Mouse (Mus musculus): ENCODE results near the gene Nkx2-1.
"Not testable (repeated sequence)": the region's sequence is repeated elsewhere in the genome, so short reads cannot be mapped to it uniquely, and the experiment has no call there.

Gene Nkx2-1

GRCm38 (mm10) chr12:56536884-56537265, at the start of gene Nkx2-1:
TSS of gene Nkx2-1 (minus strand) at chr12:56536908.
- DNase-seq (ENCODE audit: low read depth, low spot score) = no peak

DNA sequence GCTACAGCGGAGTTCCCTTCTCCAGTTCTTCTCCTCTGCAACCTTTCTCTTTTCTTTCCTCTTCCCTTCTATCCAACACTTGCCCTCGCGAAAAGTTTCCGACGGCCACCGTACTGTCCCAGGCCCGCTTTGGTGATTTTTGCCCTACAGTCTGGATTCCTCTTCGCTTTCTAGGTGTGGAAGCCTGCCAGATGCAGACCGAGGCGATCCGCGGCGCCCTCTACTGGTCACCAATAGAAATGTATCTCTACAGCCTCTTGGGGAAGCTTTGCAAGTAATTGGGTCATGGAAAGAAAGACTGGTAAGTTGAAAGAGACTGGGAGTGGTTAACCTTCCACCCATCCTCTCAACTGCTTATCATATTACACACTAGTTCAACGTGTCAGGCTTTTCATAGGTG, 4.4 kb upstream of the Nkx2-1 start:
- DNase-seq (ENCODE audit: low read depth, low spot score) = peak; percentile 79

DNA sequence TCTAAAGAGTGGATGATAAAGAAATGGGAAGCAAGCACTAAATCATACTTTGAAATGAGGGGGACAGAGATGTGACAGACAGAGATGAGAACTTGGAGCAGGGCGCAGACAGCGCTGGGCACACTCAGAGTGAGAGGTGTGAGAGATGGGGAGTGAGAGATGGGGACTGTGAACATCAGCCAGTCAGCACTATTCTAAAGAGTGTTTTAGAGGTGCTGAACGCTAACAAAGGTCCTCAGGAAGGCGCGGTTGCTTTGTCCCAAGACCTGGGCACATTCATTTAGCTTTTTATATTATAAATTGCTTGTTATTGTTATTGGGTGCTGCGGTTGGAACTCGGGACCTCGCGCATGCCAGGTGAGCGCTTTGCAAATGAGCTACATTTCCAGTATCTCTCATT, 3.9 kb upstream of the Nkx2-1 start:
- DNase-seq (ENCODE audit: low read depth, low spot score) = no peak

- no peak for DNase-seq (ENCODE audit: low read depth, low spot score)
These were observed 1.9 kb upstream of the Nkx2-1 start for GRCm38 (mm10) chr12:56538601-56539000.

DNA sequence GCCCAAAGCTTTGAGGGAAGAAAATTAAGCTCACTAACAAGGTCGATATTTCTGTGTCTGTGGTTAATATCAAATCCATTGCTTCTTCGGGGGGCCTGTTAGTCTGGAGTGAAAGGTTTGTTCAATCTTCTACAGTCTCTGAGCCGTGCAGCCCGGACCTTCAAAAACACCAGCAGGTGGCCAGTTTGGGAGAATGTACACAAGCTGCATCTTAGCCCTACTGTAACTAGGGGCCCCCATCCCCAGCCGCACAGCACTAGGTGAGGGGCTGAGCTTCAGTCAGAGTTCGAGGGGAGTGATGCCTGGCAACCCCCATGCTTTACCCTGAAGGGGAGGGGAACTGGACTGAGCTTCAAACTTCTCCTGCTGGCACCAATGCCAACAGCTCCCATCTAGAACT, 1.2 kb upstream of the Nkx2-1 start:
- no peak for DNase-seq (ENCODE audit: low read depth, low spot score)

- no peak for DNase-seq (ENCODE audit: low read depth, low spot score)
These were observed 634 bp upstream of the Nkx2-1 start for GRCm38 (mm10) chr12:56537342-56537741.

- DNase-seq (ENCODE audit: low read depth, low spot score) = peak; percentile 22
These were observed 379 bp downstream of the Nkx2-1 start for GRCm38 (mm10) chr12:56536174-56536883.

- peak; percentile 55 for DNase-seq (ENCODE audit: low read depth, low spot score)
These were observed 1.1 kb downstream of the Nkx2-1 start for GRCm38 (mm10) chr12:56535411-56536173.

GRCm38 (mm10) chr12:56534651-56535326, 1.9 kb downstream of the Nkx2-1 start:
- peak; percentile 48 for DNase-seq (ENCODE audit: low read depth, low spot score)

DNA sequence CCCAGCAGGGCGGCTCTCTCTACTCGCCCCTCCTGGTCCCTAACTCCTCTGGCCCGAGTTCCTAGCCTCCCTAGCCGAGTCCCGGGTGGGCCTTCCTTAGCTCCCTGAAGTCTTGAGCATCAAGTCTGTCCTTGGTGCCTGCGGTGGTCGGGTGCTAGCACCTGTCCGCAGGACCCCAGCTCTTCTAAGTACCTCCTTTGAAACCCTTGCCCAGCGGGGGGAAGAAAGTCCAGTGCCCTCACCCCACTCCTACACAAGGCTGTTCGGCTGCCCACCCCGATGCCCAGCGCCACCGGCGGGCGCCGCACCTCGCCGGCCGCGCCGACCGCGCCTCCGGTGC, 2.4 kb downstream of the Nkx2-1 start:
- no peak for DNase-seq (ENCODE audit: low read depth, low spot score)

GRCm38 (mm10) chr12:56533501-56534310, 3.0 kb downstream of the Nkx2-1 start:
- DNase-seq (ENCODE audit: low read depth, low spot score) = peak; percentile 57

- DNase-seq (ENCODE audit: low read depth, low spot score) = peak; percentile 63
These were observed 3.7 kb downstream of the Nkx2-1 start for GRCm38 (mm10) chr12:56532986-56533495.

- DNase-seq (ENCODE audit: low read depth, low spot score) = peak; percentile 12
These were observed 4.6 kb downstream of the Nkx2-1 start for GRCm38 (mm10) chr12:56532142-56532541.

DNA sequence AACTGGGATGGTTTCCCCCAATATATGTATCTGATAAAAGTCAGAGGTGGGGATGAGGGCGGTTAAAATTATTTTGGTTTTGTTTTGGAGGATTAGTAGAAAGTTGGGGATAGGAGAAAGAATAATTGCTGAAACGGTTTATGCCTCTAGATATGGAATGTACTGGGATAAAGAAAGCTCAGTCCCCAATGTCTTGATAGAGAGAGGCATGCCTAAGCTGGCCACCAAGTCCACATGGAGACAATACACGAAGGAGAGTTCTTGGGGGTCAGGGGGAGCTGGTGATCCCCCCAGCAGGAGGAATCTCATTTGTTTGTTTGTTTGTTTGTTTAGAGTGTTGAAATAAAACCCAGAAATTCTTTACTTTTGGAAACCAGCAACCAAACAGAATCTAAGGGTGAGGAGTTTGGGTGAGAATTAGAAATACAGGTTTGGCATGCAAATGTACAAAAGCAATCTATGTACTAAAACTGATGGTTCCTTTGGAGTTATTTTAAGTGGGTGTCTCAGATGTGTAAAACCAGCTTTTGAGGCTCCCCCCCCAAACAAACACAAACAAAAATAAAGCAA, 5.6 kb downstream of the Nkx2-1 start:
- no peak for DNase-seq (ENCODE audit: low read depth, low spot score)

DNA sequence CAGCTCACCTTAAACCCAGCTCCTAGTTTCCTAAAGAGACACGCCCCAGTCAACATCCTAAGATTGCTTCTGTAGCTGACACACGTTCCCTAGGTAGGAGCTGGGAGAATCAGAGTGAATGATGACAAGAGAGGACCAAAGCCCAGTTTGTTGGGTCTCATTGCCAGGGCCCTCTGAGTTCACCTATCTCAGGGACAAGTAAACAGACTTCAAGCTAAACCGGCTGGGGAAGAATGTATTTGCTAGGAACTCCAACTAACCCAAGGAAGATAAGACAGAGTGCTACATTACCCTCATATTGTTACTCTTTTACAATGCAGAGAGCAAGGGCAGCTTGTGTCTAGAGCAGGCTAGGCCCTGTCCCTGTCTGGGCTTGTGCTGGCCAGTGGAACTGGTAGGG, 6.8 kb downstream of the Nkx2-1 start:
- DNase-seq (ENCODE audit: low read depth, low spot score) = peak; percentile 8

- peak; percentile 13 for DNase-seq (ENCODE audit: low read depth, low spot score)
These were observed 7.6 kb downstream of the Nkx2-1 start for GRCm38 (mm10) chr12:56528881-56529681.

DNA sequence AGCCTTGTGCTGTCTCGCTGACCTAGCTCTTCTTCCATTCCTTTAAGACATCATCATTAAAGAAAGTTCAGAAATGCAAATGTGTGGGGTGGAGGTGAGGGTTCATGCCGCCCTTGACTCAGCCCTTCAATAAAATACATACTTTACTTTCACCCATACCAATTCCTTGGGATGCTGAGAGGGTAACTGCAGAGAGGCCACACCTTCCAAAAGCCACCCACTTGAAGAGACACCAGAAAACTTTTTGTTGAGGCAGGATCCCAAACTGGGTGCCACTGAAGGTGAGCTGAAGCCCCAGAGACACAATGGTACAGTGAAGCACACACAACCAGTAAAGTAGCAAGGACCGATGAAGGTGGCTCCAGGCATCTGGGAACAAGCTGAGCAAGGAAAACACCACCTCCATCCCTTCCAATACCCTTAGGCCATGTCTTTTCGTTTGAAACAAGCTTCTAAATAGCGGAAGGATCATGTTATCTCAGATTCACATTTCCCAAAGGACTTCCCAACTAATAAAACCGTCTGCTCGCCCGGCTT, 8.6 kb downstream of the Nkx2-1 start:
- no peak for DNase-seq (ENCODE audit: low read depth, low spot score)

GRCm38 (mm10) chr12:56527071-56527470, 9.6 kb downstream of the Nkx2-1 start:
- DNase-seq (ENCODE audit: low read depth, low spot score) = no peak

GRCm38 (mm10) chr12:56525219-56525797, 11.4 kb downstream of the Nkx2-1 start:
- not testable (repeated sequence) for DNase-seq (ENCODE audit: low read depth, low spot score)

- peak; percentile 12 for DNase-seq (ENCODE audit: low read depth, low spot score)
These were observed 12.5 kb downstream of the Nkx2-1 start for GRCm38 (mm10) chr12:56524201-56524600.

All from R1 (cell line).